Mouse (Mus musculus) yolk sac, embryonic 10.5 days (tissue): ENCODE results near the gene Xirp2.
A peak's percentile ranks its signal among the peaks of the same experiment; 100 is the strongest.
"Not testable (repeated sequence)": the region's sequence is repeated elsewhere in the genome, so short reads cannot be mapped to it uniquely, and the experiment has no call there.

ENCODE experiments used
- DNase-seq: peaks from one replicate; pipeline ENCODE4 v3.0.0-alpha.2; 2017; ENCODE audit warnings: low spot score

The Xirp2 gene

GRCm38 (mm10) chr2:67445780-67446179 lies at the start of gene Xirp2:
Xirp2 (plus strand) TSS chr2:67446002.
- no peak for DNase-seq

DNA sequence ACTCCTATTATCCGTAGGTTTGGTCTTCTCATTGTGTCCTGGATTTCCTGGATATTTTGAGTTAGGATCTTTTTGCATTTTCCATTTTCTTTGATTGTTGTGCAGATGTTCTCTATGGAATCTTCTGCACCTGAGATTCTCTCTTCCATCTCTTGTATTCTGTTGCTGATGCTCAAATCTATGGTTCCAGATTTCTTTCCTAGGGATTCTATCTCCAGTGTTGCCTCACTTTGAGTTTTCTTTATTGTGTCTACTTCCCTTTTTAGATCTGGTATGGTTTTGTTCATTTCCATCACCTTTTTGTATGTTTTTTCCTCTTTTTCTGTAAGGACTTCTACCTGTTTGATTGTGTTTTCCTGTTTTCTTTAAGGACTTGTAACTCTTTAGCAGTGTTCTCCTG lies 32.4 kb upstream of the Xirp2 start, which contains the start of gene Gm21830:
Gene Gm21830 (plus strand): TSS at position 301 of the 400 bp plus-strand sequence.
- not testable (repeated sequence) for DNase-seq

GRCm38 (mm10) chr2:67420853-67421252 lies 24.9 kb upstream of the Xirp2 start:
- DNase-seq, result no peak

DNA sequence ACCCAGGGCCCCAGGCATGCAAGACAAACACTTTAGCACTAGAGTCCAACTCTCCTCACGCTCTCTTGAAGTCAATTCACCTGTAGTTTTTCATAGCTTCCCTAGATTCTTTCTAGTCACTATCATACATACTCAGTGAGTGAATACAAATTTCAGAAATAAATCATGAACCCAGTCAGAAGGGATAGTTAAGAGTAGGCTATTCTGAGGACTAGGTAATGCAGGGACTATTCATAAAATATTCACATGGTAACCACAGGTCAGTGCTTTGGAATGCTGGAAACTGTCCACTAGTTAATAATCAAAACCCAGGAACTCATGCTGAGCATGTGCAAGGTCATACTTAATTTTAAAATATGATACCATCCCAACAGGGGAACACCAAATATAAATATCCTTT lies 23.0 kb upstream of the Xirp2 start:
- DNase-seq, result no peak

DNA sequence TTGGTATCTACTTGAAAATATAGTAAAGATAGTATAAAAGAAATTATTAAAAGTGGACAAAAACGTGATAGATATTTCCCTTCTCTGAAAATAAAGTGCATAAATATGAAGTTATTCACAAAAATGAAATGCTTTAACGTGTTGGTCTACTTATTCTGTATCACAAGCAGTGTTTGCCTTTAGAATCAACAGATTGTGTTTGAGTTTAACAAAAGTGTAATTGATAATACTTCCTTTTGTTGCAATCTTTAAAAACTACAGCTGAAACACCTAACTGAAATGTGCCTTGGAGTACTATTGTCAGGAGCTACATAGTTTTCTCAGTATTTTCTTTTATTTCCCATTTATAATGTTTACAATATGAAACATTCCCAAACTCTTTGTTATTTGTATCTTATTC lies 12.7 kb upstream of the Xirp2 start, which contains the start of gene Gm26727:
Gene Gm26727 (minus strand): TSS at position 101 of the 400 bp plus-strand sequence.
- DNase-seq, result no peak

DNA sequence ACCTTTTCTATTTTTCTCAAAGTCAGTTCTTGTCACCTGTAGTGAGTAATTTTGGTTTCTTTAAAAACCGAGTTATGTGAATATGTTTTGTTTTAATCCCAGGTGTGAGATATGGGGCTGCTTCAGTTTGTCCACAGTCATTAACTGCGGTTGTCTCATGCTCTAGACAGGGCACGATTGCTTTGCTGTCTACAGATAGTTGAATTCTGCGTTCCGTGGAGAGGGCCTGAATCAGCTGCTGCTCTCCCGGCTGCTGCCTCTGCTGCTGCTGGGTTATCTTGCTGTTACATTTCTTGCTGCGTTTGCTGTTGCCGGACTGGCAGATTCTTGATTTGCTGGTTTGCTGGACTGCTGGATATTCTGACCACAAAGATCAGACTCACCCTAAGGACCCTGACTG lies 7.5 kb upstream of the Xirp2 start:
- DNase-seq, result no peak

- DNase-seq, result no peak
Observed at GRCm38 (mm10) chr2:67446772-67447171, 970 bp downstream of the Xirp2 start.

DNA sequence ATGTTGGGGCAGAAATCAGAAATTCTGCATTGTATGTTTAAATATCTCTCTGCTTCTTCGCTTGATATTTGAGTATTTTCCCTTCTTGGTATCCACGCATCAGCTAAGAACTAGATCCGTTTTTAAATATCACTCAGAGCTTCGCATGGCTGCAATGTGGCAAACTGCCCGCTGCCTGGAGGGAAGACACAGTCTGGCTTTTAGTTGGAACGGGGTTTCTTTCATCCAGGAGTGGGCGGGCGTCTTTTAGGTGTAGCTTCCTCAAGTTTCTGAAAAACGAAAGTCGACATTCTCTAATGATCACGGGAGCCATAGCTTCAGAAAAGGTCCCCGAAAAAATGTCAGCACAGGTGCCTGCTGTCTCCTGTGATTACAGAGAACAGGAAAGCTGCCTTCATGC lies 1.4 kb downstream of the Xirp2 start:
- no peak for DNase-seq

DNA sequence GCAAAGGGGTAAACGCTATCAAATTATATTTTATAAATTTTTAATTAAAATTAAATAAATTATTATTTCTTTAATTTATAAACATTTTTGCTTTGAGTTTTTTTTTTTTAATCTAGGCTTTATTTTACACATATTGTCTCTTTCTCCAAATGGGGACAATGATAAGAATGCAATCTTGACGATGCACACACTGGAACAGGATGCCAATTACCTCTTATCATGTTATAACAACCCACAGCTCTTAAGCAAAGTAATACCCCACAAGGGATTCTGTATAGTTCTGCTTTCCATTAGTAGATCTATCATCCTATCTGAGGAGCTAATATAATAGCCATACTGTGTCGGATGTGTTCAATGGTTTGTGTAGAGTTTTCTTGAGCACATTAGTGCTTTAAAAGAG lies 15.1 kb downstream of the Xirp2 start:
- no peak for DNase-seq

GRCm38 (mm10) chr2:67467036-67467435 lies 21.2 kb downstream of the Xirp2 start:
- DNase-seq, result no peak

GRCm38 (mm10) chr2:67470030-67470429 lies 24.2 kb downstream of the Xirp2 start:
- not testable (repeated sequence) for DNase-seq

- DNase-seq, result peak; percentile 11
Observed at GRCm38 (mm10) chr2:67477753-67478152, 32.0 kb downstream of the Xirp2 start.

GRCm38 (mm10) chr2:67481051-67481450 lies 35.2 kb downstream of the Xirp2 start:
- no peak for DNase-seq

DNA sequence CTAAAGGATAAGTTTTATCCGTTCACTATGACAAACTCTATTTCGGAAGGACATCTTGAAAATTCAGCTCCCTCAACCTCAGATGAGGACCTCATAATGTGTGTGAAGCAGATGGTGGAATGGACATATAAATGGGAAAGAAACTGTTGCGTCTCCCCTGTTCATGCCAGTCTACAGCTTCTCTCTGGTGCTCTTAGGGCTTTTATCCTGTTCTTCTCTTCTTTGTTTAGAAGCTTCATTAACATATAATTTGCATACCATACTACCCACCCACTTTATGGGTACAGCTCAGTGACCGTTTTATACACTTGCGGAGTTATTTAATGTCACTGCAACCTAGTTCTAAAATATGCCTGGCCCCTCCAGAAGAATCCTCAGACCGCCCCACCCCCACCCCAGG lies 40.9 kb downstream of the Xirp2 start:
- DNase-seq, result no peak

- DNase-seq, result no peak
Observed at GRCm38 (mm10) chr2:67487162-67487561, 41.4 kb downstream of the Xirp2 start.

GRCm38 (mm10) chr2:67488465-67489127 lies 42.8 kb downstream of the Xirp2 start:
- DNase-seq, result no peak

DNA sequence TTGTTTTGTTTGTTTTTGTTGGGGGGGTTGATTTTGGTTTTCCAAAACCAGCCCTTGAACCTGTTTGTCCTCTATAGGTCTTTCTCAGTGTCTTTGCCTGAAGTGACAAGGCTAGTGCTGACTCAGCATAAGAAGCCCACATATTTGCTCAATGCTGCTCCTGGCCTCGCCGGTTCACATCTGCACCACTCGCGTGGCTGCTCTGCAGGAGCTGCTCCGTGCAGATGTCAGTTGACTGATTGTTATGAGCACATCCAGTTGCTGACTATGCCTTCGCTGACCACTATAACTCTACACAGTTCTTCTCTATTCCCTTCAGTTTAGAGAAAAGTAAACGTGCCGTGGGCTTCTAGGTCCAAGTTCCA lies 43.3 kb downstream of the Xirp2 start:
- DNase-seq, result no peak

DNA sequence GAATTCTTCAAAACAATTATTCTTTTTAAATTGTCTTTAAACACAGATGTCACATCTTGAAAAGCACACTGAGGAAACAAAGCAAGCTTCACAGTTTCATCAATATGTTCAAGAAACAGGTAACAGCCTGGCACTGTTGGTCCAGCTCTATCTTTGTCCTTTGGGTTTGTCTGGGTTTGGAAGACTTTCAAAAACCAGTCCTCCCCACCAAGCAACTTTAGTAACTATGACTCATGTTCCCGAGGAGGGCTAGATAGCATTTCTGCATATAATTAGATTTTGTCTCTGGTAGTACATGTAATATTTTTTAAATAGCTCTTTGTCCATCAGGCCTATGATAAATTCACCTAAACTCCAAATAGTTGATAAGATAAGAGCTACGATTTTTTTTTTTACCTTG lies 59.7 kb downstream of the Xirp2 start:
- no peak for DNase-seq

DNA sequence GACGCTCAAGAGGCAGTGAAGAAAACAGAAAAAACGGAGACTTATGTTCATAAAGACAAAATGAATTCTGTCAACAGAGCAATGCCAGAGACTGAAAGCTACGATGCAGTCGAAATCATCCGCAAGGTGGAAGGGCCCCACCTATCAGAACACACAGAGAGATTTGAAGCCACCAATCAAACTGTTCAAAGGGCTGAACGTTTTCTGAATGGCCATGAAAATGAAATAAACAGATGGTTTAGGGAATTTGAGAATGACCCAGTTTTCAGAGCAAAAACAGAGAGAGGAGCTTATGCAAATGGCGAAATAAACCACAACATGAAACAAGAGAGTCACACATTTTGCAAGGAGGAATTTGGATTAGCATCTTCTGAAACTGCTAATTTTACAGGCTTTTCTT lies 70.6 kb downstream of the Xirp2 start:
- no peak for DNase-seq

GRCm38 (mm10) chr2:67535347-67535746 lies 89.5 kb downstream of the Xirp2 start:
- DNase-seq, result no peak

DNA sequence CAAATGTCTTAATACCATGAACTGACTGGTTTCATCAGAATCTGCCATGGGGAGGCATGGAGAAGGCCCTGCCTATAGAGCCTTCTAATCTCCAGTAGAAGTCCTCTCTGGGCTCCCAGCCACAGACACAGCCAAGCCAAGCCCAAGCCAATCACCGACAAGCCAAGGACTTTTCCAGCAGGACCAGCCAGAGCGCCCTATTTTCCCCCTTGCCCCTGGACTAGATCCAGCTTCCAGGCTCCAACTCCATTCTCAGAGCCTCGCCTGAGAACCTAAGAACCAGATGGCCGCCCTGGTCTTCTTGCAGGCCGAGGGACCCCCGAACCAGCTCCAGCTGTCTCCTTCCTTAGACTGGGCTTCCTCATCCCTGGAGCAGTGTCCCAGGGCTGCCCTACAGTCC lies 93.6 kb downstream of the Xirp2 start:
- no peak for DNase-seq

DNA sequence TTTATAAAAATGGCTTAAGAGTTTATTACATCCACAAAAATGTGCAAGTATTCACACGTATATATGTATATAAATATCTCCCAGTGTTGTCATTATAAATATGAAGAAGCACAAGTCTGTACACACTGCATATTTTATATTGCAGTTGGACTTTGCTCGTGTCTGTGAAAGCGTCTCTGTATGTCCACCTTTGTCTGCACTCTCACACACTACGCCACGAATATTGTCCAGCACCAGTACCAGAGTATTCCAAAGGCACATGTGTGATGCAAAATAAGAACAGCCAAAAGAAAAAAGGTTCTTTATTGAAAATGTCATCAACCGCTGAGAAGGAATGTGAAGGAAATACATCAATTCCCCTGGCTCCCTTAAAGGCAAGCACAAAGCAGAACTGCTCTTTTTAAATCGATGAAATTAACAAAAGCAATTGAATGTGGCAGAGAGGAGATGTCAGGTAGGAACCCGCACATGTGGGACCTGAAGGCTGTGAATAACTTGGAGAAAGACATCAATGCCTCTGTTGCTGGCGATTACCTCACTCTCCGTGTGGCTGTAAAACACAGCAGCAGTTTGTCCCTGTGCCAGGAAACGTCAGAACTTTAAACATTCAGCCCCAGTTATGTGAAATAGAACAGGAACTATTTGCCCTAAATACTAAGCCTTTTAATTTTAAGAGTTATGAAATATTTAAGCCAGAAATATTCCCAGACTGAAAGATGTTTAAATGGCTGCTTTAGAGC lies 96.3 kb downstream of the Xirp2 start:
- no peak for DNase-seq

DNA sequence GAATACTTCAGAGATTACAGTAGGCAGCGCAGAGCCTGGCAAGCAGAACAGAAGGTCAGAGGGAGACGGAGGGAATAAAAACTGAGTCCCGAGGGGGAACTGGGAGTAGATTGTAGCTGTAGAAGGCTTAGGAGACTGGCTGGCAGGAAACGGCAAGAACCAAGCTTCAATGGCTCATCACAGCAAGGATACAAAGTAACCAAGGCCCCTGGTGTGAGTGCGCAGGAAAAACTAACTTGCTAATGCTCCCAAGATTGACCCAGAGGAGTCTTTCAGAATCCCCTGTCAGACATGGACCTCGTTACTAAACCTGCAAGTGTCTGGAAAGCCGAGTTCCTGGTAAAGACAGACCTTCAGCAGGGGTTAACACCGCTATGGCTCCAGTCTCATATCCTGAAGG lies 98.6 kb downstream of the Xirp2 start:
- no peak for DNase-seq
